Mouse (Mus musculus): ENCODE measurements at regions not wholly inside any gene's neighbourhood (a gene's known extent, or its start where the extent isn't known, plus 50 kb on each side); places are given as distances from the start of the nearest gene placed in this dataset.

GRCm38 (mm10) chr10:47185487-47185886 lies 1607.9 kb downstream of the Hace1 start:
- DNase-seq (ENCODE audit: low spot score) = no peak

GRCm38 (mm10) chr10:47216204-47216603 lies 1638.6 kb downstream of the Hace1 start:
- DNase-seq (ENCODE audit: low spot score) = no peak

- DNase-seq (ENCODE audit: low spot score) = no peak
Observed at GRCm38 (mm10) chr10:47263039-47263438, 1685.4 kb downstream of the Hace1 start.

GRCm38 (mm10) chr10:47285700-47286099 lies 1708.1 kb downstream of the Hace1 start:
- DNase-seq (ENCODE audit: low spot score) = peak; percentile 44

GRCm38 (mm10) chr10:47300097-47300496 lies 1722.5 kb downstream of the Hace1 start:
- DNase-seq (ENCODE audit: low spot score) = no peak
